Mouse (Mus musculus) stomach, postnatal 0 days (tissue): Measurements from ENCODE around the gene Rhoq.

Source experiments
- CTCF ChIP-seq: IDR thresholded peaks from 2 replicates; pipeline ENCODE4 v1.5.1; 2016; ENCODE audit warnings: antibody characterized with exemption, low read depth, mild to moderate bottlenecking, moderate library complexity
- EP300 ChIP-seq: optimal IDR thresholded peaks from 2 replicates; pipeline ENCODE3; 2016; ENCODE audit warnings: antibody characterized with exemption

- TF ChIP-seq CTCF (no peak), EP300 (no peak)
These were observed 19.7 kb upstream of the Rhoq start for GRCm38 (mm10) chr17:86943158-86943557.
